Mouse (Mus musculus) erythroblast, adult 5-6 weeks (primary cell): ENCODE data around the gene Orc2. TPM values are rescaled to one million over a fixed set of nuclear protein-coding genes. Genes with fewer than 3 reads are reported as not detected.

Experiments
- ATAC-seq: replicated peaks from 2 replicates; pipeline ENCODE4 v1.8.0; 2016; ENCODE audit warnings: moderate number of reproducible peaks, mild to moderate bottlenecking, moderate TSS enrichment, inconsistent platforms; ENCODE audit not compliant: poor library complexity, low FRiP score, severe bottlenecking
- total RNA-seq, 2 experiments: library from RNA; stranded (forward) in 1 of 2; stranded (reverse) in 1 of 2; fragments of 150-400 nt in 1 of 2; fragments of 200-764, 138-1000 nt in 1 of 2; gene quantifications; 2 replicates each; pipeline versions ENCODE4 v1.2.3 to v1.2.4; 2015 to 2017; ENCODE audit warnings: low replicate concordance in 2 of 2

Gene Orc2
- 9.6 and 9.8 TPM in 2 replicates for total RNA-seq (2015; ENCODE audit: low replicate concordance)
- total RNA-seq (2017; ENCODE audit: low replicate concordance): 21.9 and 22.0 TPM in 2 replicates

GRCm38 (mm10) chr1:58504577-58505254 lies at the start of gene Orc2:
Orc2 (minus strand) TSS chr1:58505109.
- ATAC-seq: peak; percentile 97

GRCm38 (mm10) chr1:58541386-58541785 lies 36.5 kb upstream of the Orc2 start:
- no peak for ATAC-seq

- ATAC-seq: no peak
These were observed 2.3 kb upstream of the Orc2 start for GRCm38 (mm10) chr1:58507249-58507648.

- 0 out of 2 replicates have a peak, but pooled peaks have one; percentile 15 for ATAC-seq
These were observed 1.0 kb downstream of the Orc2 start for GRCm38 (mm10) chr1:58503793-58504370.

GRCm38 (mm10) chr1:58503134-58503533 lies 1.8 kb downstream of the Orc2 start:
- ATAC-seq: peak; percentile 45

GRCm38 (mm10) chr1:58498758-58499157 lies 6.2 kb downstream of the Orc2 start:
- no peak for ATAC-seq

- no peak for ATAC-seq
These were observed 7.2 kb downstream of the Orc2 start for GRCm38 (mm10) chr1:58497678-58498077.

GRCm38 (mm10) chr1:58495603-58496002 lies 9.3 kb downstream of the Orc2 start:
- no peak for ATAC-seq

- ATAC-seq: no peak
These were observed 22.3 kb downstream of the Orc2 start for GRCm38 (mm10) chr1:58482647-58483046.

- ATAC-seq: no peak
These were observed 29.2 kb downstream of the Orc2 start for GRCm38 (mm10) chr1:58475662-58476061.

GRCm38 (mm10) chr1:58465561-58465960 lies 39.3 kb downstream of the Orc2 start:
- ATAC-seq: no peak

- no peak for ATAC-seq
These were observed 39.9 kb downstream of the Orc2 start for GRCm38 (mm10) chr1:58465042-58465441.

- no peak for ATAC-seq
These were observed 41.0 kb downstream of the Orc2 start for GRCm38 (mm10) chr1:58463935-58464334.

GRCm38 (mm10) chr1:58460566-58460965 lies 44.3 kb downstream of the Orc2 start:
- no peak for ATAC-seq

GRCm38 (mm10) chr1:58458867-58459266 lies 46.0 kb downstream of the Orc2 start:
- ATAC-seq: no peak

- no peak for ATAC-seq
These were observed 46.7 kb downstream of the Orc2 start for GRCm38 (mm10) chr1:58458175-58458574.

- no peak for ATAC-seq
These were observed 50.6 kb downstream of the Orc2 start for GRCm38 (mm10) chr1:58454316-58454715.

GRCm38 (mm10) chr1:58448396-58448795 lies 56.5 kb downstream of the Orc2 start:
- ATAC-seq: no peak

- no peak for ATAC-seq
These were observed 57.1 kb downstream of the Orc2 start for GRCm38 (mm10) chr1:58447766-58448165.

- no peak for ATAC-seq
These were observed 59.0 kb downstream of the Orc2 start for GRCm38 (mm10) chr1:58445861-58446260.

GRCm38 (mm10) chr1:58445143-58445722 lies 59.7 kb downstream of the Orc2 start, which contains the start of the genes Nif3l1 and Ppil3:
Nif3l1 (plus strand) TSS chr1:58445151.
Ppil3 (minus strand) TSS chr1:58445486.
- peak; percentile 85 for ATAC-seq
